Mouse (Mus musculus) spleen, embryonic (tissue): ENCODE measurements around the gene Lims1.

Experiments used
- CTCF ChIA-PET: fragments of 350-600 bp; sonication (Branson Sonifier 250); formaldehyde crosslinking; loops from one replicate; lab custom pipeline; 2022; lab: Charles Lee

The Lims1 gene

GRCm38 (mm10) chr10:58342199-58342598 lies 18.9 kb downstream of the Lims1 start:
- CTCF ChIA-PET = interaction anchor here (0.7 to 1.0 kb wide), 2 partner anchors 18 to 26 kb away, joined by 3 read pairs; no protein-coding TSS in a partner anchor

GRCm38 (mm10) chr10:58343552-58343951 lies 20.3 kb downstream of the Lims1 start:
- CTCF ChIA-PET = interaction anchor here (0.6 kb wide), 1 partner anchor 127 kb away, joined by 4 read pairs; no protein-coding TSS in a partner anchor

DNA sequence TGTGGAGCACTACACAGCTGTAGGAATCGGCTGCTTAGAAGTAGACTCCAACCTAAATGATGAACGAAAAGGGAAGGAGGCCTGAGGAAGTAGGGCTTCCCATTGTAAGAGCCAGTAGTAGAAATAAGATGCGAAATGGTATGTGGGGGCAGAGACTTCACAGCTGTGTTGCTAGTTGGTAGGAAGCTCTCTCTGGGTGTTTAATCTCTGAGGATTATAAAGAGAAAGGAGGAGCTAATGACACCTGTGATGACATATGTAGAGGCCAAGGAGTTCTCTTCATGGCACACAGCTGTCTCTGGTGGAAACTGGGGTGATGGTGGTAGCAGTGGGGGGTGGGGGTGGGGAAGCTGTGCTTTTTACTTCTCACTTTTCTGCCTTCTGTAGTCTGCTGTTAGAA lies 27.3 kb downstream of the Lims1 start:
- CTCF ChIA-PET = no interaction called here

DNA sequence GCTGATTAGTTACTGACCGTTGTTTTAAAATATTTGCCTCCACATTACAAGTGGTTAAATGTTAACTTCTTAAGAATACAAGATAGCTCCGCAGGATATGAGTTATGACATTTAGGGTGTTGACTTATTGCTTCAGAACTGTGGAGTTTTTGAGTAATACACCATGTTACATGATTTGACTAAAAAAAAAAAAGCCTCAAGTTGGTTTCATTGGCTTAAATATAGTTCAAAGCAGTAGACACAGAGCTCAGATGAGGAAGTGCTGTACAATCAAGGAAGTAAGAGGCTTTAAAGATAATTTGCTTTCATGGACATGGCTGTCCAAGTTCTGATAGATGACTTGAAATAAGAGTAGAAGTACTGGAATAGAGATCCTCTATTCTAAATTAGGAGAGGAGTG lies 28.4 kb downstream of the Lims1 start:
- CTCF ChIA-PET = no interaction called here

GRCm38 (mm10) chr10:58352364-58352763 lies 29.1 kb downstream of the Lims1 start:
- CTCF ChIA-PET = no interaction called here

DNA sequence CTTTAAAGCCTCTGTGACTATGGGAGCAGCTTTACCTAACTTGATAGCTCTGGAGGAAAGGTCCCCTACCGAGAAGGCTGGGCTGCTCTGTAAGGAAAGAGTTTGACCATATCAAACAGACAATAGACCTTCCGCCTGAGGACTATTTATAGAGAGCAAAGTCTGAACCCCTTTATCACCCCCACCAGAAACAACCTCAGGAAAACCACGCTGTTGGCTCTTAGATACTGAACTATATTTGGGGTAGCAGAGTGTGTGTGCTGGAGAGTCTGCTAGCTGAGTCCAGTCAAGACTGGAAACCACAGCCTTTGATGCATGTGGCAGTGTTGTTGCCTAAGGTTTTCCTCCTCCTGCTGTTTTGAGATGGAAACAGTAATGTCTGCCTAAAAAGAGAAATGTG lies 31.3 kb downstream of the Lims1 start:
- CTCF ChIA-PET = interaction anchor here (0.8 kb wide), 3 partner anchors 15 to 103 kb away, joined by 4 to 18 read pairs (median 4); no protein-coding TSS in a partner anchor

DNA sequence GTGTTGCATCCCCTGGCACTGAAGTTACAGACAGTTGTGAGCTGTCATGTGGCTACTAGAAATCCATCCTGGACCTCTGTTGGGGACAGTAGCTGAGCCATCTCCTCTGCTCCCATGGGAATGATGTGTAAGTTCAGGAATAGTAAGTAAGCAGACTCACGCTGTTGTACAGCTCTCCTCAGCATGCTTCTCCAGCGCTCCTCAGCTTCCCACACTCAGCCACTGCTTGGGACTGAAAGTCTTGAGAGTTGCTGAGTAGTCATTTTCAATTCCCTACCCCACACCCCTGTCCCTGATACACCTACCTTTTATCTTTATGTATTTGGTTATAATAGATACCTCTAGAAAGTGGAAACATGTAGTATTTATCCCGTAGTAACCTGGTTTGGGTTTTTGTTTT lies 33.2 kb downstream of the Lims1 start:
- CTCF ChIA-PET = no interaction called here

DNA sequence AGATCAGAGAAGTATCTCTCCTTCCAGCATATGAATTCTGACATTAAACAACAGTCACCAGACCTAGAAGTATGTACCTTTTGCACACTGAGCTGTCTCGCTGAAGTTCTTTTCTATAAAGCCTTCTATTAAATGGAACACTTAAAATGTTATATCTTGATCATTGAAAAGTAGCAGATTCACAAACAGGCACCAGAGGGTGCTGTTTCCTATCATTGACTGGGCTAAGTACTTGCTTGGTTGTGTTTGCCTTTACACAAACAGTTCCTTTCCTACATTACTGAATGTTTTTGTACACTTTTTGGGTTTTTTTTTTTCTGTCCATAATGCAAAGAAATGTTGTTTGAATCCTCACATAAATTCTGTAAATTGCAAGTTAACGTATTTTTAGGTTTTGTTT lies 35.9 kb downstream of the Lims1 start:
- CTCF ChIA-PET = no interaction called here

GRCm38 (mm10) chr10:58359952-58360351 lies 36.7 kb downstream of the Lims1 start:
- CTCF ChIA-PET = interaction anchor here (0.5 to 1.2 kb wide), 3 partner anchors 10 to 42 kb away, joined by 4 to 7 read pairs (median 5); no protein-coding TSS in a partner anchor

DNA sequence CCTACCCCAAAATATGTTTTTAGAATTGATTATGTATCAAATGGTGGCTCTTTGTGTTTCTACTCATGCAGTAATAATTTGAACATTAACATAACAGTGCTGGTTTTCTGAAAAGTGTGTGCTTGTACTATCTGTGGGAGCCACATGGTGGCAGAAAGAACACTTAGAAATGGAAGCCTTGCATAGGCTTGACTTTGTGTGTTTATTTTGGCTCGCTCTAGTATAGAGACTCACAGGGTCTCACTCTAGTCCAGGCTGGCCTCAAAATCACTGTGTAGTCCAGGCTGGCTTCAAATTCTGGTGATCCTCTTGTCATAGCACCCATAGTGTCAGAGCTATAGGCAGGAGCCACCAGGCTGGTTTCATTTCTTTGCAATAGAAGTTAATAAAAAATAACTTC lies 39.5 kb downstream of the Lims1 start:
- CTCF ChIA-PET = interaction anchor here (0.7 kb wide), 1 partner anchor 71 kb away, joined by 6 read pairs; no protein-coding TSS in a partner anchor

DNA sequence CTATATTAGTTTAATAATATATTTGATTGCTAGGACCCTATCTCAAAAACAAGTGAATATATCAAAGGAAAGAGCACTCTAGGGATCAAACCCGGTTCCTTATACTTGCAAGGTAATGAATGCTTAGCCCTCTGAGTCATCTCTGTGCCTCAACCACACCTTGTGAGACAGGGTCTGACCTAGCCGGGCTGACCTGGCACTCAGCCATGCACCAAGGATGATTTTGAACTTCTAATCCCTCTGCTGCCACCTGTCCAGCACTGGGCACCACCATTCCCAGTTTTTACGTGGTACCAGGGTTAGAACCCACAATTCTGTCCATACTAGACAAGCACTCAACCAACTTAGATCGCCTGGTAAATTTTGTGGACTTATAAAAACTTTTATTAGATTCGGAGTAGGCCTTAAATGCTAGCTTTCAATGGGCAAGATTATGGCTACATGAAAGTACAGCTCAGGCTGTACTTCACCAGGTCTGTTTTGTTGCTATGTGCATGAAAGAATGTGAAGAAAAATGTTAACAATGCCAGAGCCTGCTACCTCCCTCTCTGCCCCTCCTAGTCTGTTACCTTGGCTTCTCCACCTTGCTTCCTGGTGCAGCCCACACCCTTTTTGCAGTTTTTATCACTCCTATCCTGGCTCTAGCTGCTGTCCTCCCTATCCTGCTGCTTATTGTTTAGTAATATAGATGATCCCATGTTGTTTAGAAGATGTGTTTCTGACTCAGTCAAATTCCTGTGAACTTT lies 41.7 kb downstream of the Lims1 start:
- CTCF ChIA-PET = interaction anchor here (1.2 kb wide), 1 partner anchor 13 kb away, joined by 4 read pairs; no protein-coding TSS in a partner anchor

- CTCF ChIA-PET = interaction anchor here (0.5 to 1.4 kb wide), 4 partner anchors 9 to 27 kb away, joined by 3 to 5 read pairs (median 4); no protein-coding TSS in a partner anchor
Observed at GRCm38 (mm10) chr10:58368791-58369706, 45.8 kb downstream of the Lims1 start.

- CTCF ChIA-PET = interaction anchor here (0.5 to 1.4 kb wide), 2 partner anchors 9 to 15 kb away, joined by 4 to 5 read pairs; no protein-coding TSS in a partner anchor
Observed at GRCm38 (mm10) chr10:58369707-58370093, 46.4 kb downstream of the Lims1 start.

DNA sequence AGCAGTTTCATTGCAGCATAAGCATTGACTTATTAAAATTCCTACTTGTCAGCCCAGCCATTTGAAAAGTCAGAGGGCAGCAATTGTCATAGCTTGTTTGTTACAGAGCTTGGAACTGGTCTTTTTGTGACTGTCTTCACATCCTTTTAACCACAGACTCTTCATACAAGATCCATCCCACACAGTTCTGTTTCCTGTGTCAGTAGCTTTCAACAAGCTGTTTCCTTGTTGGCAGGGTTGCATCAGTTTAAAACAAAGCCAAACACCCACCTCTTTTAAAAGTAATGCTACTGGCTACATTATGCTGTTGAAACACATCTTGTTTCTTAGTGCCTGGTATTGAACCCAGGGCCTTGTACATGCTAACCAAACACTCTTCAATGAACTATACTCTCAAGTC lies 46.9 kb downstream of the Lims1 start:
- CTCF ChIA-PET = no interaction called here

- CTCF ChIA-PET = no interaction called here
Observed at GRCm38 (mm10) chr10:58370559-58370958, 47.3 kb downstream of the Lims1 start.

DNA sequence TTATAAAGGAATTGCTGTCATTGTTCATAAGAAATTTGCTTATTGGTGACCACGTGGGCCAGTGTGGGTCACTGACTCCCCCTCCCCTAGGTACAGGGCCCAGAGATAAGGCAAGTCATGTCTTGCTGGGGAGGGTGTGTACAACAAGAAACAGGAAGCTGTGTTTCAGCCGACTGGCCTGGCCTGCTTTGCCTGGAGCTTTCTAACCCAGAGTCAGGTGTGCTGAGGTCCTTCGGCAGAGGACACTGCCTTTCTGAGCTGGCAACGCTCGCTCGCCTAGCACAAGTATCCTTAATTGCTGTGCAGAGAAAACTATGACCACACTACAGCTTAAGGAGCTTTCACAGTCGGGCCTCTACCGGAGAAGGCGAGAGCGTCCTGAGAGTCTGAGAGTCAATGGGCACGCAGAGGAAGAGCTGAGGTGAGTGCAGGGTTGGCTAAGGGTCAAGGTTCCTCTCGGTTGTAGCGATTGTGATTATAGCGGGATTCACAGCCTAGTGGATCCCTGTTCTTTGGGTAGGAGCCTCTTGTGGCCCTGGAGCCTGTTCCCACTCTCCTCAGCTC lies 48.1 kb downstream of the Lims1 start:
- CTCF ChIA-PET = interaction anchor here (0.8 kb wide), 1 partner anchor 12 kb away, joined by 3 read pairs; no protein-coding TSS in a partner anchor

GRCm38 (mm10) chr10:58372430-58373030 lies 49.3 kb downstream of the Lims1 start:
- CTCF ChIA-PET = no interaction called here

DNA sequence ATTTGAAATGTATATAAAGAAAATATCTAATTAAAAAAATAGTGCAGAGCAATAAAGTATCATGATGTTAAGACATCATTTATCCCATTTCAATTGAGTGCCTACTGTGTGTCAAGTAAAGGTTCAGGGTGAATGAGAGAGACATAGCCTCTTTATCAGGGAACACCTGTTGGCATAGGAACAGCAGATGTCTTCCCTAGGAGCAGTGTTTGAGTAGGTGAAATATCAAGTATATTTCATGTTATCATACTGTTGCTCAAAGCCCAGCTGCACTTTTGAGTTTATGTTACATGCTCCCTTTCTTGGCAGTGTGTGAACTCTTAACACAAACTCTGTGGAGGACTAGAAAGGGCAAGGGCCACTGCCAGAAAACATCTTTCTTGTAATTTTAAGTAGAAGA lies 50.6 kb downstream of the Lims1 start:
- CTCF ChIA-PET = no interaction called here

DNA sequence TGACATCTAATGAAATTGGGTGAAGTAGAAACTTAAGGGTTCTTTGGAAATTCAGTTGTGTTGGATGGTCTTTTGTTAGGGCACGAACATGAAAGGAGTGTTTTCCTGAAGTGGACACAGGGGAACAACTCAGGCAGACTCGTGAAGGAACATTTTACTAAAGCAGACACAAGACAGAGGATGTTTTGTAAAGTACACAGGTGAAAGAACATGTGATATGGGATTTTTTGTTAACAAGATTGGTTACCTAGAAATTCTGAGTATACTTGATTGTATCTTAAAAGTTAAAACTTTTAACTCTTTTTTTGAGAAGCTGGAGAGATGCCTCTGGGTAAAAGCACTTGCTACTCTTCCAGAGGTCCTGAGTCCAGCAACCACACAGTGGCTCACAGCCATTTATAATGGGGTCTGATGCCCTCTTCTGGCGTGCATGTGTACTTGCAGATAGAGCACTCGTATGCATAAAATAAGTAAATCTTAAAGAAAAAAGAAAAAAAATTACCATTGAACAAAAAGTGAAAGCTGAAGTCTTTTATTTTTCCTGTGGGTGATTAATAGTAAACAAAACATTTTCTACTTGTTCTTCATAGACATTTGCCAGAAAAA lies 54.4 kb downstream of the Lims1 start:
- CTCF ChIA-PET = interaction anchor here (0.7 to 1.2 kb wide), 5 partner anchors 12 to 921 kb away, joined by 3 to 4 read pairs (median 4); no protein-coding TSS in a partner anchor

DNA sequence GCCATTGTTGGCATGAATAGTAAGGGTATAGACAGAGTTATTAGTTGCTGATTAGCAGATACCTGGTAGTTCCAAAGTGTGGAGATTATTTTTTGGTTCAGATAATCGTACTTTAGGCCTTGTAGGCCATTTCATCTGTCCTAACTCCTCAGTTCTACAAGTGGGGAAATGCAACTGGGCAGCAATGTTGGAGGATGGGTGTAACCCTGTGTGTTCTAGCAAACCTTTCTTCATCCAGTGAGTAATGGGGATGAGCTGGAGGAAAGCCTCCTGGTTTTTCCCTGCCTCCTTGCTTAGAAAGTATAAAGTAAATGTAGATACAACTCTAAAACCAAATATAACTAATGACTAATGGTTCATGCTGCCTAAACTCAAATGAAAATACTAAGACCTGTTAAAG lies 55.1 kb downstream of the Lims1 start:
- CTCF ChIA-PET = interaction anchor here (1.1 to 1.2 kb wide), 2 partner anchors 13 to 18 kb away, joined by 4 read pairs; no protein-coding TSS in a partner anchor
